In genomic region chr10:69577729-69578061, GRCm38 (mm10) we compare ENCODE assay signal across 15 mouse cellular contexts.
"Had no signal": no experiment of that assay in that cellular context is flagged by ENCODE, and none has a peak within 500 bp of the region (broad histone marks: within the 10 kb centered on the region; RNA-seq: fewer than 3 reads in every experiment).

No protein-coding gene starts in this region.

- H3K36me3 ChIP-seq: liver, embryonic 13.5 days; neural tube, embryonic 15.5 days had no signal

- H3K27me3 ChIP-seq: neural tube, embryonic 15.5 days had no signal

- H3K27ac ChIP-seq: kidney, postnatal 0 days; liver, embryonic 13.5 days; neural tube, embryonic 12.5 days; neural tube, embryonic 15.5 days; stomach, postnatal 0 days had no signal

- H3K4me3 ChIP-seq: liver, embryonic 13.5 days; neural tube, embryonic 12.5 days; neural tube, embryonic 15.5 days had no signal

- DNase-seq: kidney, adult 2 months; kidney, postnatal 25 days; liver, embryonic 13.5 days; lung, adult 2 months; lung, postnatal 4 days; midbrain, embryonic 14.5 days; right cerebral cortex, adult 18-20 months; right cerebral cortex, postnatal 14 days; right cerebral cortex, postnatal 4 days; thymus, adult 2 months; thymus, postnatal 25 days had no signal
